ENCODE assay signal across 28 mouse cellular contexts in the genomic region with DNA sequence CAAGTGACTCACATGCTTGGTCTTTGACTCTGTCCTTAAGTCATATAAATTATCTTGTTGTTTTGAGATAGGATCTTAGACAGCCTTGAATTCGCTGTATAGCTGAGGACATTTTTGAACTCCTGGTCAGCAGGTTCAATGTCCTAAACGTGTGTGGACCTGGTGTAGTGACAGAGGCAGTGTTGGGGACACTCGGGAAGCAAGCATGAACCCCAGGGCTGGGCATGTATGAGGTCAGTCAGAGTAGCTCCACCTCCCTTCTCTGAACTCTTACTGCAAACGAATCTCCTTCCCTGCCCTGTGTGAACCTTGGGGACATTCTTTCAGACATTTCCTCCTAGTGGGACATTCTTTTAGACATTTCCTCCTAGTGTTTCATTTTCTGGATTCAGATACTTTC. TPM values are rescaled to one million over a fixed set of nuclear protein-coding genes. Genes with fewer than 3 reads are reported as not detected.
DNase-seq lines count a peak whose midpoint lies in the region; ATAC-seq and TF ChIP-seq lines count a peak whose summit lies in the region.
"Had no signal": no experiment of that assay in that cellular context is flagged by ENCODE, and none has a peak within 500 bp of the region (broad histone marks: within the 10 kb centered on the region; RNA-seq: fewer than 3 reads in every experiment).

No protein-coding gene starts in this region.

- 30% methylated on average over 4 of the region's 4 CpGs for WGBS in liver, postnatal 0 days (ENCODE audit: insufficient replicate concordance)
- 31% methylated on average over 4 of the region's 4 CpGs for WGBS in liver, embryonic 12.5 days (ENCODE audit: insufficient replicate concordance)
- 16% methylated on average over 4 of the region's 4 CpGs for whole genome bisulfite sequencing in small intestine, adult 2 months

- H3K4me1 ChIP-seq in liver, postnatal 0 days (ENCODE audit: insufficient read depth): peaks cover 19% of the 10 kb centered on the region
- peaks cover 16% of the 10 kb centered on the region for H3K4me1 ChIP-seq in liver, embryonic 12.5 days
- H3K4me1 ChIP-seq in small intestine, adult 2 months (ENCODE audit: control insufficient read depth, insufficient read depth, insufficient read length, low read length): peaks cover 37% of the 10 kb centered on the region
- H3K4me1 ChIP-seq: forebrain, embryonic 10.5 days; forebrain, embryonic 13.5 days had no signal

- no peaks in the 10 kb centered on the region for H3K27me3 ChIP-seq in liver, postnatal 0 days (ENCODE audit: insufficient read depth, low read length)
- H3K27me3 ChIP-seq in liver, embryonic 12.5 days (replicated peaks): no peaks in the 10 kb centered on the region
- H3K27me3 ChIP-seq in small intestine, adult 2 months (ENCODE audit: control insufficient read depth, insufficient read depth, low read length): no peaks in the 10 kb centered on the region
- H3K27me3 ChIP-seq: CH12.LX; forebrain, embryonic 13.5 days; heart, embryonic 12.5 days; heart, embryonic 15.5 days; Patski had no signal

- TF ChIP-seq POLR2A in small intestine, adult 2 months (IDR thresholded peaks at IDR 0.05; ENCODE audit: low read depth, low read length): no peak

- H3K36me3 ChIP-seq in liver, postnatal 0 days (replicated peaks; ENCODE audit: insufficient read depth, low read length): no peaks in the 10 kb centered on the region
- H3K36me3 ChIP-seq in liver, embryonic 12.5 days: no peaks in the 10 kb centered on the region
- no peaks in the 10 kb centered on the region for H3K36me3 ChIP-seq in small intestine, adult 2 months (ENCODE audit: control insufficient read depth, insufficient read depth, low read length)
- H3K36me3 ChIP-seq: forebrain, embryonic 10.5 days; G1E; heart, embryonic 12.5 days; heart, embryonic 15.5 days had no signal

- H3K4me3 ChIP-seq in liver, postnatal 0 days (ENCODE audit: low read depth, low read length): no peak overlapping the region
- H3K4me3 ChIP-seq in liver, embryonic 12.5 days: no peak overlapping the region
- no peak overlapping the region for H3K4me3 ChIP-seq in small intestine, adult 2 months (ENCODE audit: low read depth, low read length)
- H3K4me3 ChIP-seq: forebrain, embryonic 10.5 days; forebrain, embryonic 13.5 days; heart, embryonic 12.5 days; heart, embryonic 15.5 days had no signal

- no peaks in the 10 kb centered on the region for H3K9me3 ChIP-seq in liver, postnatal 0 days (ENCODE audit: low read length)
- H3K9me3 ChIP-seq in liver, embryonic 12.5 days (replicated peaks): no peaks in the 10 kb centered on the region
- H3K9me3 ChIP-seq: forebrain, embryonic 10.5 days; forebrain, embryonic 13.5 days; G1E; heart, embryonic 12.5 days; heart, embryonic 15.5 days had no signal

- no peak overlapping the region for H3K9ac ChIP-seq in liver, postnatal 0 days (replicated peaks)
- H3K9ac ChIP-seq in liver, embryonic 12.5 days: no peak overlapping the region
- H3K9ac ChIP-seq: forebrain, embryonic 13.5 days; heart, embryonic 12.5 days; heart, embryonic 15.5 days; hindbrain, embryonic 14.5 days had no signal

- DNase-seq in adrenal gland, postnatal 36 days: peak; percentile 29 to 35
- no peak for DNase-seq in adrenal gland, postnatal 25 days
- DNase-seq in liver, postnatal 0 days: no peak
- no peak for DNase-seq in heart, postnatal 10 days
- DNase-seq in cerebellum, adult 18-20 months: no peak
- DNase-seq: adrenal gland, postnatal 14 days; B cell, adult 2 months; cerebellum, adult 11-12 months; cerebellum, adult 9-10 months; cerebellum, postnatal 14 days; gastrocnemius, postnatal 10 days; gastrocnemius, postnatal 36 days; heart, postnatal 14 days; heart, postnatal 4 days had no signal

- peak; percentile 72 for ATAC-seq in liver, postnatal 0 days
- no peak for ATAC-seq in liver, embryonic 12.5 days
- ATAC-seq: forebrain, embryonic 13.5 days; forebrain, embryonic 16.5 days; hindbrain, postnatal 0 days; inflammation-experienced regulatory T-cells, adult 6 months; Patski had no signal

- no peak overlapping the region for H3K4me2 ChIP-seq in liver, postnatal 0 days (ENCODE audit: low read depth, low read length)
- no peak overlapping the region for H3K4me2 ChIP-seq in liver, embryonic 12.5 days
- H3K4me2 ChIP-seq: forebrain, embryonic 13.5 days; heart, embryonic 12.5 days; heart, embryonic 15.5 days; hindbrain, embryonic 14.5 days had no signal

- intact Hi-C loops in heart, postnatal 10 days (cut with DNase I): loop anchor here (10.0 kb wide), 2 partner anchors 155 to 275 kb away; partner anchors contain the start of gene Gpr160

- peak overlapping the region; percentile 40; the same call in 1 of the 2 replicates for H3K27ac ChIP-seq in liver, postnatal 0 days (ENCODE audit: low read depth)
- no peak overlapping the region for H3K27ac ChIP-seq in liver, embryonic 12.5 days
- peak overlapping the region; percentile 81 for H3K27ac ChIP-seq in small intestine, adult 2 months (ENCODE audit: insufficient read depth, low read depth, low read length)
- H3K27ac ChIP-seq: forebrain, embryonic 10.5 days; forebrain, embryonic 13.5 days; heart, embryonic 15.5 days; hindbrain, embryonic 14.5 days; hindbrain, postnatal 0 days had no signal

- TF ChIP-seq CTCF in liver, postnatal 0 days (IDR thresholded peaks at IDR 0.05; ENCODE audit: low read depth): no peak
- no peak for TF ChIP-seq CTCF in small intestine, adult 2 months (IDR thresholded peaks at IDR 0.05; ENCODE audit: extremely low read depth, insufficient read length, insufficient replicate concordance, low read depth, low read length)

- TF ChIP-seq EP300 in liver, postnatal 0 days (IDR thresholded peaks at IDR 0.05; ENCODE audit: low read depth): no peak

RNA-seq across cellular contexts. Expression of gene Cldn11, which starts 20.0 kb away (rescaled TPM):
- total RNA-seq in adrenal gland, postnatal 36 days (2021): 10 to 100 TPM; 10.7 to 15.3 TPM
- 6.6 and 9.4 TPM in 2 replicates for total RNA-seq in adrenal gland, postnatal 25 days (2021)
- 0.11 and 0.17 TPM in 2 replicates for polyA plus RNA-seq in liver, postnatal 0 days (2015; fragmentation: Nextera tagmentation; extraction: Ambion mirVana)
- 0.18 and 0.23 TPM in 2 replicates for polyA plus RNA-seq in liver, embryonic 12.5 days (2016; fragmentation: Nextera tagmentation; extraction: Ambion mirVana)
- polyA plus RNA-seq in small intestine, adult 2 months (2012; rRNA removed): 0.06 and 0.42 TPM in 2 replicates
- 1 to 10 TPM; 2.1 to 2.2 TPM for total RNA-seq in heart, postnatal 10 days (2021)
- total RNA-seq: CH12.LX; G1E; granulocyte monocyte progenitor cell, adult 5-6 weeks had no signal
- polyA plus RNA-seq: G1E; inflammation-experienced regulatory T-cells, adult 6 months; Patski had no signal

RNA-seq across cellular contexts. Expression of gene Skil, which starts 34.9 kb away (rescaled TPM):
- 10 to 100 TPM; 36.1 to 38.7 TPM for total RNA-seq in adrenal gland, postnatal 36 days (2021)
- 32.9 and 39.3 TPM in 2 replicates for total RNA-seq in adrenal gland, postnatal 25 days (2021)
- 7.3 and 8.2 TPM in 2 replicates for polyA plus RNA-seq in liver, postnatal 0 days (2015; fragmentation: Nextera tagmentation; extraction: Ambion mirVana)
- polyA plus RNA-seq in liver, embryonic 12.5 days (2016; fragmentation: Nextera tagmentation; extraction: Ambion mirVana): 7.6 and 8.5 TPM in 2 replicates
- polyA plus RNA-seq in small intestine, adult 2 months (2012; rRNA removed): 3.4 and 8.5 TPM in 2 replicates
- 10 to 100 TPM; 25.9 to 26.9 TPM for total RNA-seq in heart, postnatal 10 days (2021)

Comparison
In these comparisons a context has a peak if more than half of its experiments do, and no peak if none do; other contexts are left out.
1. DNase-seq: peak in adrenal gland, postnatal 36 days (2 of 2); none in adrenal gland, postnatal 25 days (single experiment), liver, postnatal 0 days (single experiment), heart, postnatal 10 days (0 of 2) and cerebellum, adult 18-20 months (0 of 2).